Mouse (Mus musculus): ENCODE data around the gene Ccdc85c.

Ccdc85c gene

GRCm38 (mm10) chr12:108240401-108240890 lies 34.8 kb downstream of the Ccdc85c start:
- DNase-seq (ENCODE audit: low read depth, low spot score), result no peak

- peak; percentile 48 for DNase-seq (ENCODE audit: low read depth, low spot score)
These were observed 35.8 kb downstream of the Ccdc85c start for GRCm38 (mm10) chr12:108239441-108239840.

GRCm38 (mm10) chr12:108238395-108239035 lies 36.7 kb downstream of the Ccdc85c start:
- no peak for DNase-seq (ENCODE audit: low read depth, low spot score)

GRCm38 (mm10) chr12:108237300-108238006 lies 37.8 kb downstream of the Ccdc85c start:
- DNase-seq (ENCODE audit: low read depth, low spot score), result no peak

GRCm38 (mm10) chr12:108235976-108236555 lies 39.2 kb downstream of the Ccdc85c start:
- DNase-seq (ENCODE audit: low read depth, low spot score), result no peak

GRCm38 (mm10) chr12:108234832-108235602 lies 40.2 kb downstream of the Ccdc85c start:
- DNase-seq (ENCODE audit: low read depth, low spot score), result no peak

GRCm38 (mm10) chr12:108233736-108234135 lies 41.5 kb downstream of the Ccdc85c start:
- DNase-seq (ENCODE audit: low read depth, low spot score), result no peak

GRCm38 (mm10) chr12:108231901-108232300 lies 43.3 kb downstream of the Ccdc85c start:
- no peak for DNase-seq (ENCODE audit: low read depth, low spot score)

- DNase-seq (ENCODE audit: low read depth, low spot score), result no peak
These were observed 44.1 kb downstream of the Ccdc85c start for GRCm38 (mm10) chr12:108230821-108231794.

GRCm38 (mm10) chr12:108230077-108230476 lies 45.1 kb downstream of the Ccdc85c start:
- no peak for DNase-seq (ENCODE audit: low read depth, low spot score)

GRCm38 (mm10) chr12:108227527-108227926 lies 47.7 kb downstream of the Ccdc85c start:
- DNase-seq (ENCODE audit: low read depth, low spot score), result no peak

- DNase-seq (ENCODE audit: low read depth, low spot score), result no peak
These were observed 48.3 kb downstream of the Ccdc85c start for GRCm38 (mm10) chr12:108226941-108227340.

- no peak for DNase-seq (ENCODE audit: low read depth, low spot score)
These were observed 49.0 kb downstream of the Ccdc85c start for GRCm38 (mm10) chr12:108226216-108226615.

GRCm38 (mm10) chr12:108225781-108226180 lies 49.4 kb downstream of the Ccdc85c start:
- DNase-seq (ENCODE audit: low read depth, low spot score), result no peak

GRCm38 (mm10) chr12:108223357-108223756 lies 51.9 kb downstream of the Ccdc85c start:
- no peak for DNase-seq (ENCODE audit: low read depth, low spot score)

GRCm38 (mm10) chr12:108221712-108222111 lies 53.5 kb downstream of the Ccdc85c start:
- DNase-seq (ENCODE audit: low read depth, low spot score), result no peak

GRCm38 (mm10) chr12:108221206-108221605 lies 54.0 kb downstream of the Ccdc85c start:
- DNase-seq (ENCODE audit: low read depth, low spot score), result no peak

GRCm38 (mm10) chr12:108220621-108221020 lies 54.6 kb downstream of the Ccdc85c start:
- DNase-seq (ENCODE audit: low read depth, low spot score), result no peak

- no peak for DNase-seq (ENCODE audit: low read depth, low spot score)
These were observed 55.2 kb downstream of the Ccdc85c start for GRCm38 (mm10) chr12:108219825-108220616.

- no peak for DNase-seq (ENCODE audit: low read depth, low spot score)
These were observed 56.1 kb downstream of the Ccdc85c start for GRCm38 (mm10) chr12:108219163-108219562.
